Mouse (Mus musculus) kidney, embryonic 14.5 days (tissue): ENCODE results near the gene St6galnac3. TPM values are rescaled to one million over a fixed set of nuclear protein-coding genes. Genes with fewer than 3 reads are reported as not detected.

Experiments used
- ATAC-seq: fragments of 200-750 bp; cut with Nextera tagmentation; 2 replicates; pipeline ENCODE4 v1.8.0; 2017; ENCODE audit warnings: moderate number of reproducible peaks, mild to moderate bottlenecking, moderate TSS enrichment, moderate library complexity; ENCODE audit not compliant: low FRiP score, low TSS enrichment
- H3K27ac ChIP-seq: fragments of 300-500 bp; sonication (generic); 2 replicates; pipeline ENCODE4 v1.5.1; 2014; ENCODE audit warnings: low read depth, mild to moderate bottlenecking, low read length, moderate library complexity, mixed read lengths
- H3K27me3 ChIP-seq: fragments of 300-500 bp; sonication (generic); 2 replicates; pipeline ENCODE4 v1.6.1; 2014; ENCODE audit warnings: mild to moderate bottlenecking, low read length; ENCODE audit not compliant: control insufficient read depth, insufficient read depth
- H3K36me3 ChIP-seq: fragments of 300-500 bp; sonication (generic); 2 replicates; pipeline ENCODE4 v1.6.1; 2014; ENCODE audit warnings: low read length, mixed read lengths; ENCODE audit not compliant: control insufficient read depth, insufficient read depth
- H3K4me1 ChIP-seq: fragments of 300-500 bp; sonication (generic); 2 replicates; pipeline ENCODE4 v1.6.1; 2014; ENCODE audit warnings: low read length, mixed read lengths; ENCODE audit not compliant: control insufficient read depth, insufficient read depth
- H3K4me2 ChIP-seq: fragments of 300-500 bp; sonication (generic); replicated peaks from 2 replicates; pipeline ENCODE4 v1.6.1; 2014; ENCODE audit warnings: low read depth, mild to moderate bottlenecking, low read length
- H3K4me3 ChIP-seq: fragments of 300-500 bp; sonication (generic); 2 replicates; pipeline ENCODE4 v1.5.1; 2014; ENCODE audit warnings: mild to moderate bottlenecking, low read length
- H3K9ac ChIP-seq: fragments of 300-500 bp; sonication (generic); 2 replicates; pipeline ENCODE4 v1.6.1; 2014; ENCODE audit warnings: low read depth, mild to moderate bottlenecking, low read length, moderate library complexity
- H3K9me3 ChIP-seq: fragments of 300-500 bp; sonication (generic); 2 replicates; pipeline ENCODE4 v1.6.1; 2016; ENCODE audit warnings: low read length; ENCODE audit not compliant: control insufficient read depth
- WGBS: fragments of 180-500 bp; shearing (Covaris S2); extraction: QIAGEN DNeasy Blood & Tissue Kit; methylation state at CpG from one replicate; pipeline ENCODE4 v1.1.7; 2014; 5-methylcytosine and 5-hydroxymethylcytosine counted together
- polyA plus RNA-seq: library from polyadenylated mRNA; unstranded; fragments of >200 nt; fragmentation: Nextera tagmentation; extraction: Ambion mirVana; gene quantifications from 2 replicates; pipeline ENCODE4 v1.2.1, GENCODE M21; 2014

The St6galnac3 gene
- polyA plus RNA-seq, 1 experiment from 2014 or later: 63.8 TPM

- Histone ChIP-seq H3K9me3 (no peaks in the 10 kb centered on the region), H3K4me2 (no peak overlapping the region), H3K27ac (no peak overlapping the region), H3K4me3 (no peak overlapping the region), H3K9ac (no peak overlapping the region), H3K36me3 (no peaks in the 10 kb centered on the region), H3K27me3 (no peaks in the 10 kb centered on the region), H3K4me1 (no peaks in the 10 kb centered on the region)
- WGBS: 48% methylated on average over 4 of the region's 4 CpGs
- ATAC-seq: no peak
Measured at GRCm38 (mm10) chr3:153248029-153248428, 476.9 kb downstream of the St6galnac3 start.

- no peak for ATAC-seq
- H3K36me3 ChIP-seq: no peaks in the 10 kb centered on the region
- no peak overlapping the region for H3K27ac ChIP-seq
- no peak overlapping the region for H3K4me3 ChIP-seq
- H3K27me3 ChIP-seq: no peaks in the 10 kb centered on the region
- H3K4me1 ChIP-seq: peaks cover 15% of the 10 kb centered on the region; the same call in 1 of the 2 replicates
- WGBS: 67% methylated on average over 5 of the region's 5 CpGs
- no peak overlapping the region for H3K9ac ChIP-seq
- no peak overlapping the region for H3K4me2 ChIP-seq
- H3K9me3 ChIP-seq: no peaks in the 10 kb centered on the region
Measured at GRCm38 (mm10) chr3:153242524-153242923, 482.4 kb downstream of the St6galnac3 start.

- Histone ChIP-seq H3K36me3 (no peaks in the 10 kb centered on the region), H3K9ac (no peak overlapping the region), H3K27ac (no peak overlapping the region), H3K4me3 (no peak overlapping the region), H3K4me1 (peaks cover 15% of the 10 kb centered on the region; the same call in 1 of the 2 replicates), H3K27me3 (no peaks in the 10 kb centered on the region), H3K9me3 (no peaks in the 10 kb centered on the region), H3K4me2 (no peak overlapping the region)
- 86% methylated on average over 4 of the region's 4 CpGs for WGBS
- ATAC-seq: no peak
Measured at GRCm38 (mm10) chr3:153241134-153241533, 483.8 kb downstream of the St6galnac3 start.

GRCm38 (mm10) chr3:153240366-153240765 lies 484.6 kb downstream of the St6galnac3 start:
- no peaks in the 10 kb centered on the region for H3K9me3 ChIP-seq
- no peak overlapping the region for H3K4me2 ChIP-seq
- H3K4me3 ChIP-seq: no peak overlapping the region
- 23% methylated on average over 4 of the region's 4 CpGs for WGBS
- H3K4me1 ChIP-seq: peaks cover 15% of the 10 kb centered on the region; the same call in 1 of the 2 replicates
- no peak overlapping the region for H3K27ac ChIP-seq
- no peak overlapping the region for H3K9ac ChIP-seq
- H3K27me3 ChIP-seq: no peaks in the 10 kb centered on the region
- H3K36me3 ChIP-seq: no peaks in the 10 kb centered on the region
- ATAC-seq: no peak

GRCm38 (mm10) chr3:153238381-153238780 lies 486.6 kb downstream of the St6galnac3 start:
- no peak overlapping the region for H3K4me3 ChIP-seq
- H3K27me3 ChIP-seq: no peaks in the 10 kb centered on the region
- no peak overlapping the region for H3K9ac ChIP-seq
- H3K4me2 ChIP-seq: no peak overlapping the region
- 79% methylated on average over 10 of the region's 10 CpGs for WGBS
- no peak overlapping the region for H3K27ac ChIP-seq
- no peaks in the 10 kb centered on the region for H3K36me3 ChIP-seq
- no peaks in the 10 kb centered on the region for H3K9me3 ChIP-seq
- no peak for ATAC-seq
- peaks cover 15% of the 10 kb centered on the region; the same call in 1 of the 2 replicates for H3K4me1 ChIP-seq

- Histone ChIP-seq H3K9ac (no peak overlapping the region), H3K4me3 (no peak overlapping the region), H3K27me3 (no peaks in the 10 kb centered on the region), H3K9me3 (no peaks in the 10 kb centered on the region), H3K4me1 (peaks cover 9% of the 10 kb centered on the region; the same call in 1 of the 2 replicates), H3K27ac (no peak overlapping the region), H3K4me2 (no peak overlapping the region), H3K36me3 (no peaks in the 10 kb centered on the region)
- no peak for ATAC-seq
- 94% methylated on average over 9 of the region's 9 CpGs for WGBS
Measured at GRCm38 (mm10) chr3:153236262-153236661, 488.7 kb downstream of the St6galnac3 start.

- no peak overlapping the region for H3K9ac ChIP-seq
- no peak overlapping the region for H3K4me2 ChIP-seq
- H3K4me1 ChIP-seq: 0 out of 2 replicates have a peak, but pooled peaks cover 2% of the 10 kb centered on the region
- no peak overlapping the region for H3K27ac ChIP-seq
- ATAC-seq: peak; percentile 64; the same call in 1 of the 2 replicates
- WGBS: 65% methylated on average over 10 of the region's 10 CpGs
- H3K4me3 ChIP-seq: no peak overlapping the region
- H3K27me3 ChIP-seq: no peaks in the 10 kb centered on the region
- no peaks in the 10 kb centered on the region for H3K36me3 ChIP-seq
- H3K9me3 ChIP-seq: no peaks in the 10 kb centered on the region
Measured at GRCm38 (mm10) chr3:153222611-153223402, 502.2 kb downstream of the St6galnac3 start.

GRCm38 (mm10) chr3:153219391-153219790 lies 505.6 kb downstream of the St6galnac3 start:
- 0 out of 2 replicates have a peak, but pooled peaks cover 2% of the 10 kb centered on the region for H3K4me1 ChIP-seq
- peaks cover 11% of the 10 kb centered on the region for H3K9me3 ChIP-seq
- H3K4me3 ChIP-seq: no peak overlapping the region
- no peak for ATAC-seq
- no peak overlapping the region for H3K27ac ChIP-seq
- H3K9ac ChIP-seq: no peak overlapping the region
- H3K4me2 ChIP-seq: no peak overlapping the region
- WGBS: 94% methylated on average over 2 of the region's 2 CpGs
- no peaks in the 10 kb centered on the region for H3K36me3 ChIP-seq
- H3K27me3 ChIP-seq: no peaks in the 10 kb centered on the region

GRCm38 (mm10) chr3:153208186-153208585 lies 516.8 kb downstream of the St6galnac3 start:
- H3K9ac ChIP-seq: no peak overlapping the region
- no peak overlapping the region for H3K4me2 ChIP-seq
- no peaks in the 10 kb centered on the region for H3K36me3 ChIP-seq
- no peaks in the 10 kb centered on the region for H3K4me1 ChIP-seq
- H3K9me3 ChIP-seq: no peaks in the 10 kb centered on the region
- ATAC-seq: no peak
- H3K4me3 ChIP-seq: no peak overlapping the region
- H3K27me3 ChIP-seq: no peaks in the 10 kb centered on the region
- no peak overlapping the region for H3K27ac ChIP-seq
- 66% methylated on average over 2 of the region's 2 CpGs for WGBS
